Mouse (Mus musculus): ENCODE data around the gene Wdr25. TPM values are rescaled to one million over a fixed set of nuclear protein-coding genes. Genes with fewer than 3 reads are reported as not detected.

Wdr25 gene
- total RNA-seq, 4 experiments from 2014 or later: 8.1 to 9.6 (median 8.4) TPM

DNA sequence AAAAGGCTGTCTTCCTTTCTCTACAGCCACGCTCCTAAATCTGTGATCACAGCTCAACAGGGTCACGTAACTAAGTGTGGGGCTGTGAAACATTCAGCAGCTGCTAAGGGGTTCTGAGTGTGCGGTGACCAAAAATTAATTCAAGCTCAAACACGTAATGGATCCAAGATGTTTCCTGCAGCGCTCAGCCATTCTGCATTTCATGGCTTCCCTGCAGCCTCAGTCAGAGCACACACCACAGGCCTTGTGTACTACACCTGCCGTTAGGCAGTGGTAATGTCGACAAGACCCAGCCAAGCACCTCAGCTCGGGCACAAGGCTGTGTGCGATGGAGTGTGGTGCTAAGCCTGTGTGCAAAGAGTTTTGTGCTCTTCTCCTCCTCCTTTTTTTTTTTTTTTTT, 94.0 kb downstream of the Wdr25 start:
- no peak for DNase-seq

DNA sequence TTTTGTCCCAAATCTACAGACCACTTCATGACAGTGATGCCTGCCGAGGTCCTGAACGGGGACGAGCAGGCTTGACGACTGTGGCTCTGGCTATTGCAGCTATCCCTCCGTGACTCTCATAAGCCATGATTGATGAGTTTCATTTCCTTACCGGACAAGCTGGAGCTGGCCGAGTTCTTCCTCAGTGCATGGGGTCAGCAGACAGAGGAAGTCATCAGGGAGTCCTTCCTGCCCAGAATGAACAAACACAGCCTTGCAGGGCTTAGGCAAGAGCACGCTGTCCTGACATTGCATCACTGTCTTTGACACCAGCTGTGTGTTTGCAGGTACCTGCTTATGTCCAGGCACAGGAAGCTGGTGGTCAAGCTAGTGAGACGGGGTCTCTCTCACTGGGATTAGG, 97.0 kb downstream of the Wdr25 start:
- DNase-seq: peak; percentile 11

GRCm38 (mm10) chr12:108993046-108993445, 99.6 kb downstream of the Wdr25 start:
- DNase-seq: no peak

DNA sequence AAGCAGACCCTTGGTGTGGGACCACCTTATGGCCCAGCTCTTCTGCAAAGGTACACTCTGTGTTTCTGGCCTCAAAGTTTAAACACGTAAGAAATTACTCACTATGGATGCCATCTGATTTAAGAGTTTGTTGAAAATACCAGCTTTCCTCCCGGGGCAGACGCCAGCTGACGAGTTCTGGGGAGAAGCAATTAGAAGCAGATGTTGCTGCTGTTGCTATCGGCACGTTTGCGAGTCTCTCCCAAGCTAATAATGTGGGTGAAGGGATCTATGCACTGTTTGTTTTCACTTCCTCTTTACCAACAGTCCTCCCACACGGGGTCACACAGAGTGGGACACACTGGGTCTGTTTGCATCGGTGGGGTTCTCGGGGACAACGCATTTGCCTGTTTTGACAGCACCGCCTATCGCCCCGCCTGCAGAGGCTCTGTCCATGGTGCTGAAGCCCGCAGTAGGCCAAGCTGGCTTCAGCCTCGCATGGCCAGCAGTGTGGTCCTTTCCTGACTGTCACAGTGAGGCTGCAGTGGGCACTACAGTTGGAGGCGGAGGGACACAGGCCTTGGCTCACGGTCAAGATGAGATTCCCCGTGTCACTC, 101.1 kb downstream of the Wdr25 start:
- DNase-seq: peak; percentile 42

- no peak for DNase-seq
Observed at GRCm38 (mm10) chr12:108995976-108996636, 102.7 kb downstream of the Wdr25 start.

DNA sequence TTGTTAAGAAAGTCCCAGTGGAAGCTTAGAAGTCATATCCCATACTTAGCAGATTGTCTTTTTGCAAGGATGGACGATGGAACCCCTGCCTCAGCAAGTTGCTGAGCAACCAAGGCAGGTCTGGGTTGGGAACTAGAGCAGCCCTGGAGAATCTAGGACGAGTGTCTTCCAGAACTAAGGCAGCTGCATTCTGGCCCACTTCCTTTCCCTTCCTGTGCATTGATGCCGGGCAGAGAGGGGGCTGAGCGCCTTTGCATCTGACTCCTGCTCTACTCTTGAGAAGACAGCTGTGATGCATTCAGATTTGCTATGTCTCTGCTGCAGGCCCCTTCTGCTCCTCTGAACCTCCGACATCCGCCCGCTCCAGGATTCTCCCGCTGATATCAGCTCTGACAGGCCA, 103.8 kb downstream of the Wdr25 start:
- no peak for DNase-seq

GRCm38 (mm10) chr12:109002978-109003377, 109.5 kb downstream of the Wdr25 start:
- no peak for DNase-seq

GRCm38 (mm10) chr12:109010070-109010649, 116.7 kb downstream of the Wdr25 start:
- DNase-seq: no peak

GRCm38 (mm10) chr12:109022181-109022691, 128.8 kb downstream of the Wdr25 start:
- no peak for DNase-seq

DNA sequence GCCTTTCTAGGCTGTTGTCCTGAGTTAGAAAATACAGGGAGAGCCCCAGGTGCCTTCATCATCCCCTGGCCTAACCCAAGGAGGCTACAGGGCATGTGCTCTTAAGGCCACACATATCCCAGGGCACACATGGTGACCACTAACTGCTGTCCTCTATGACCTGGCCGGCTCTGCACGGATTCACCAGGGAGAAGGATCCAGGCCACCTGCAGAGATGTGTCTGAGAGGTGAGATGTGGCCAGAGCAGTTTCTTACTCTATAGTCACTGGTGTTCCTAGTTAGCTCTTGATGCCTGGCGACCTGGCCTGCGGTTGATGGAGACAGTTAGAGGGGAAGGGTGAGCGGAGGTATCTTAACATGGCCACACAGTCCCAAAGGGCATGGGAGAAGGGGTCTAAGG, 129.5 kb downstream of the Wdr25 start:
- no peak for DNase-seq

GRCm38 (mm10) chr12:109023780-109024179, 130.3 kb downstream of the Wdr25 start:
- DNase-seq: no peak

DNA sequence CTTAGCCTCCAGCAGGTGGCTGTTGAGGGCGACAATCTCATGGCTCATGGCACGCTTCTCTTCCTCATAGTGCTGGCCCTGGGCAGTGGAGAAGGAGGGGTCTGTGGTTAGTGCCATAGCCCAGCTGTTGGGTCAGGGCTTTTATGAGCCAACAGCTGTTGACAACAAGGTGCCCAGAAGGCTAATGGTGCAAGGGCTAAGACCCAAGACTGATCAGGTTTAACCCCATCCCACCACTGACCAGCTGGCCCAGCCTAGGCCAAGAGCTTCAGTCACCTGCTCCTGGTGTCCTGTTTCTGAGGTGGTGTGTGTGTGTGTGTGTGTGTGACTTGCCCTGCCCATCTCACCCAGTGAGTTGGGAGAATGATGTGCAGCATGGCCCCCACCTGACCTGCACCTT, 143.6 kb downstream of the Wdr25 start:
- no peak for DNase-seq

- no peak for DNase-seq
Observed at GRCm38 (mm10) chr12:109038179-109038819, 144.9 kb downstream of the Wdr25 start.

DNA sequence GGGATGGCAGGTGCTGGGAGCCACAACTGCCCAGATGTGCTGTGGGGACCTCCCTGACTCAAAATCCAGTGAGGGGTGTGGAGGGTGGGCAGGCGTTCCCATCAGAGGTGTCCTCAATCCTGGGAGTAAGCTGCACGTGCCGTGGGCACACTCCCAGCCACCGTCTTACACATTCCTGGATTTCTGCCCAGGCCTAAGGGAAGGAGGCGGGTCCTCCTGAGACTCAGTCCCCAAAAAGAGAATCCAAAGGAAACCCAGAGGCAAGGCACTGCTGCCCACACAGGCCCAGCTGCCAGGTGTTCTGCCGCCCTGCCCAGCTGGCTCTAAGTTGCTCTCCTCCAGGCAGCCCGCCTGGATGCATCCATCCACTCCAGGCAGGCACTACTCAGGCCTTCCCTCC, 145.9 kb downstream of the Wdr25 start:
- no peak for DNase-seq

GRCm38 (mm10) chr12:109044497-109044896, 151.1 kb downstream of the Wdr25 start:
- DNase-seq: no peak

GRCm38 (mm10) chr12:109045581-109045980, 152.2 kb downstream of the Wdr25 start:
- no peak for DNase-seq

DNA sequence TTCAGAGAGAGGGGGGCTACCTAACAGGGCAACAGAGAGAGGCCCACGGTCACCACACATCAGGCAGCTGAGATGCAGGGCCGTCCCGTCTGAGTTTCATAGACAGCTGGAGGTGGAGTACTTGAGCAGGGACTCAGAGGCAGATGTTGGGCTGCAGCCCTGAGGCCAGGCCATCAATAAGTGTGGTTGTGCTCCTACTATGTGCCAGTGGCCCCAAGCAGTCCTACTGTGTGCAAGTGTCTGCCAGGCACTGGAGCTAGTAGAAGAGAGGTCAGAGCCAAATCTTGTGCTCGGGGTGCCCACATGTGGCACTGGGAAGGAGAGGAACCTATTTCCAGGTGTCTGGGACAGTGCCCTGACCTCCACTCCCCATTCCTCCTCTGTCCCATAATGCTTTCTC, 156.5 kb downstream of the Wdr25 start:
- DNase-seq: no peak

GRCm38 (mm10) chr12:109053020-109053806, 159.8 kb downstream of the Wdr25 start:
- no peak for DNase-seq

DNA sequence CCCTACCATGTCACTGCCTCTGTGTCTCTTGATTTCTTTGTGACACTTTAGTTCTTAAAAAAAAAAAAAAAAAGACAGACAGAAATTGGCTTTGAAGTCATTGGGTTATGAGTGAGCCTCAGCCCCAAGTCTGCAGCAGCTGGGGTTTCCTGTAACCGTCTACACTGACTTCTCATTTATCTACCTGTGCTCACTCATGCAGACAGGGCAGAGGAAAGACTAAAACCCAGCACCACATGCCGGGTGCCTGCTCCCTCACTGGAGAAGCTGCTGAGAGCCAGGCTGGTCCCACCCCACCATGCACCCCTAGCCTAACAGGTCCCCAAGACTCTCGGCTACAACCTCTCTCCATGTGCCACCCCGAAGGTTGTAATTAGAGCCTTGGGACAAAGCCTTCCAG, 164.3 kb downstream of the Wdr25 start:
- DNase-seq: no peak

GRCm38 (mm10) chr12:109058660-109059059, 165.2 kb downstream of the Wdr25 start:
- DNase-seq: no peak

GRCm38 (mm10) chr12:109067561-109068135, 174.2 kb downstream of the Wdr25 start:
- DNase-seq: no peak

DNA sequence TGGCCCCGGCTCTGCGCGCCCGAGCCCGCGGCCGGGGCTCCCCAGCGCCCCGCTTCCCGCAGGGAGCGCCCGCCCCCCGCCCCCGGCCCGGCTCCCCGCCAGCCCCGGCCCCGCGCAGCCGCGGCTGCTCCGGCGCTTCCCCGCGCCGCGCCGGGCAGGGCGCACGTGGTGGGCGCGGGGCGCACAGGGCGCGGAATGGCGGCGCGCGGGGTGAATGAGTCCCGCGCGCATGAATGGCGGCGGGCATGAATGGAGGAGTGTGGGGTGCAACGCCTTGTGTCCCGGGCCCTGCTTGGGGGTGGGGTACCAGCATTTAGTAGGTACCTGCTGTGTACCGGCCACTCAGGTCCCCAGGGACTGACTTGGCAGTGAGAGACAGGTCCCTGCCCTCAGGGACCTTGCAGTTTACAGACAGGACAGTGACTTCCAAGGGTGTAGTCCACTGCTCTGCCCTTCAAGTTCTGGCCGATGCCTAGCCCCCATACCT, 174.8 kb downstream of the Wdr25 start, which contains the start of gene Begain:
Gene Begain (minus strand): TSS at position 51 of the 487 bp plus-strand sequence.
- no peak for DNase-seq
